Mouse (Mus musculus) MEL (cell line): ENCODE results near the gene Gamt. TPM values are rescaled to one million over a fixed set of nuclear protein-coding genes. Genes with fewer than 3 reads are reported as not detected.

ENCODE experiments used
- DNase-seq: peaks from one replicate; pipeline ENCODE4 v3.0.0; 2011; ENCODE audit warnings: low read depth, low spot score
- H3K27ac ChIP-seq: 2 replicates; pipeline ENCODE4 v1.5.1; 2012; ENCODE audit warnings: low read depth, mild to moderate bottlenecking, control low read depth, low read length, moderate library complexity; ENCODE audit not compliant: control insufficient read depth
- H3K27me3 ChIP-seq, 2 experiments: fragments of 150-350 bp in 1 of 2; sonication (generic) in 1 of 2; 2 replicates each; pipeline ENCODE4 v1.6.1; 2012; ENCODE audit warnings: low read length in 2 of 2, mild to moderate bottlenecking in 2 of 2, improper control_type of control experiment in 1 of 2, moderate library complexity in 1 of 2; ENCODE audit not compliant: insufficient read depth in 2 of 2, control insufficient read depth in 1 of 2
- H3K36me3 ChIP-seq, 2 experiments: 2 replicates each; pipeline ENCODE4 v1.6.1; 2012 to 2014; ENCODE audit warnings: low read length in 2 of 2, improper control_type of control experiment in 1 of 2, inconsistent platforms in 1 of 2, mild to moderate bottlenecking in 1 of 2; ENCODE audit not compliant: insufficient read depth in 2 of 2, control insufficient read depth in 1 of 2
- H3K4me1 ChIP-seq, 2 experiments: fragments of 150-350 bp in 1 of 2; sonication (generic) in 1 of 2; 2 replicates each; pipeline ENCODE4 v1.6.1; 2012; ENCODE audit warnings: low read length in 2 of 2, improper control_type of control experiment in 1 of 2, mild to moderate bottlenecking in 1 of 2; ENCODE audit not compliant: insufficient read depth in 2 of 2, control insufficient read depth in 1 of 2
- H3K4me3 ChIP-seq, 2 experiments: fragments of 150-350 bp in 1 of 2; sonication (generic) in 1 of 2; 2 replicates each; pipeline ENCODE4 v1.5.1; 2012; ENCODE audit warnings: low read depth in 2 of 2, low read length in 2 of 2, mild to moderate bottlenecking in 2 of 2, moderate library complexity in 2 of 2, control low read depth in 1 of 2, improper control_type of control experiment in 1 of 2; ENCODE audit not compliant: control insufficient read depth in 1 of 2, insufficient read depth in 1 of 2
- H3K79me2 ChIP-seq: 2 replicates; pipeline ENCODE4 v1.6.1; 2012; ENCODE audit warnings: mild to moderate bottlenecking, low read length, moderate library complexity; ENCODE audit not compliant: control insufficient read depth, poor library complexity, insufficient read depth
- H3K9ac ChIP-seq: 2 replicates; pipeline ENCODE4 v1.6.1; 2012; ENCODE audit warnings: low read depth, mild to moderate bottlenecking, control low read depth, low read length, moderate library complexity; ENCODE audit not compliant: control insufficient read depth, poor library complexity, severe bottlenecking
- H3K9me3 ChIP-seq: fragments of 150-350 bp; sonication (generic); replicated peaks from 2 replicates; pipeline ENCODE4 v1.6.1; 2012; ENCODE audit warnings: mild to moderate bottlenecking, low read length, improper control_type of control experiment, moderate library complexity; ENCODE audit not compliant: insufficient read depth
- CHD1 ChIP-seq: IDR thresholded peaks from 2 replicates; pipeline ENCODE4 v1.6.1; 2012; ENCODE audit warnings: low read depth, mild to moderate bottlenecking, inconsistent platforms, low read length, improper control_type of control experiment
- CHD2 ChIP-seq: IDR thresholded peaks from 2 replicates; pipeline ENCODE4 v1.6.1; 2011; ENCODE audit warnings: low read length, improper control_type of control experiment
- CTCF ChIP-seq, 3 experiments: IDR thresholded peaks in 2 of 3; conservative IDR thresholded peaks in 1 of 3; 2 replicates each; pipeline ENCODE4 v1.5.1; 2011 to 2012; ENCODE audit warnings: low read length in 3 of 3, low read depth in 2 of 3, mild to moderate bottlenecking in 2 of 3, improper control_type of control experiment in 1 of 3, inconsistent platforms in 1 of 3, mixed read lengths in 1 of 3, moderate library complexity in 1 of 3; ENCODE audit not compliant: control insufficient read depth in 1 of 3, insufficient read depth in 1 of 3, poor library complexity in 1 of 3, severe bottlenecking in 1 of 3
- E2F4 ChIP-seq: IDR thresholded peaks from 2 replicates; pipeline ENCODE4 v1.6.1; 2011; ENCODE audit warnings: low read depth, low read length, improper control_type of control experiment, borderline replicate concordance
- ELF1 ChIP-seq: IDR thresholded peaks from 2 replicates; pipeline ENCODE4 v1.6.1; 2014; ENCODE audit warnings: low read depth, mild to moderate bottlenecking, inconsistent platforms, low read length, improper control_type of control experiment, moderate library complexity
- EP300 ChIP-seq, 2 experiments: IDR thresholded peaks; 2 replicates each; pipeline ENCODE4 v1.6.1; 2011; ENCODE audit warnings: improper control_type of control experiment in 2 of 2, low read length in 2 of 2, low read depth in 1 of 2, mild to moderate bottlenecking in 1 of 2
- ETS1 ChIP-seq: IDR thresholded peaks from 2 replicates; pipeline ENCODE4 v1.6.1; 2012; ENCODE audit warnings: low read depth, mild to moderate bottlenecking, inconsistent platforms, low read length, improper control_type of control experiment, moderate library complexity
- GABPA ChIP-seq: IDR thresholded peaks from 2 replicates; pipeline ENCODE4 v1.6.1; 2012; ENCODE audit warnings: low read depth, mild to moderate bottlenecking, inconsistent platforms, low read length, improper control_type of control experiment, moderate library complexity
- GATA1 ChIP-seq: IDR thresholded peaks from 2 replicates; pipeline ENCODE4 v1.6.1; 2011; ENCODE audit warnings: low read depth, low read length, improper control_type of control experiment
- HCFC1 ChIP-seq: IDR thresholded peaks from 2 replicates; pipeline ENCODE4 v1.6.1; 2012; ENCODE audit warnings: low read depth, mild to moderate bottlenecking, inconsistent platforms, low read length, improper control_type of control experiment, moderate library complexity
- JUND ChIP-seq: IDR thresholded peaks from 2 replicates; pipeline ENCODE4 v1.6.1; 2011; ENCODE audit warnings: low read depth, mild to moderate bottlenecking, improper control_type of control experiment, low read length
- KAT2A ChIP-seq: conservative IDR thresholded peaks from 2 replicates; pipeline ENCODE4 v1.6.1; 2012; ENCODE audit warnings: low read depth, low read length, improper control_type of control experiment, inconsistent platforms
- MAFK ChIP-seq: IDR thresholded peaks from 2 replicates; pipeline ENCODE4 v1.6.1; 2011; ENCODE audit warnings: low read depth, mild to moderate bottlenecking, low read length, improper control_type of control experiment, borderline replicate concordance
- MAX ChIP-seq: IDR thresholded peaks from 2 replicates; pipeline ENCODE4 v1.6.1; 2011; ENCODE audit warnings: low read length, improper control_type of control experiment
- MAZ ChIP-seq: IDR thresholded peaks from 2 replicates; pipeline ENCODE4 v1.6.1; 2012; ENCODE audit warnings: low read depth, mild to moderate bottlenecking, inconsistent platforms, low read length, improper control_type of control experiment
- MEF2A ChIP-seq: IDR thresholded peaks from 2 replicates; pipeline ENCODE4 v1.6.1; 2014; ENCODE audit warnings: low read depth, mild to moderate bottlenecking, inconsistent platforms, low read length, improper control_type of control experiment; ENCODE audit not compliant: poor library complexity, insufficient replicate concordance, severe bottlenecking; ENCODE audit errors: extremely low read depth
- MXI1 ChIP-seq: IDR thresholded peaks from 2 replicates; pipeline ENCODE4 v1.6.1; 2011; ENCODE audit warnings: mild to moderate bottlenecking, low read depth, low read length, improper control_type of control experiment
- MYB ChIP-seq: IDR thresholded peaks from 2 replicates; pipeline ENCODE4 v1.6.1; 2011; ENCODE audit warnings: mild to moderate bottlenecking, low read depth, low read length, improper control_type of control experiment
- MYC ChIP-seq: IDR thresholded peaks from 2 replicates; pipeline ENCODE4 v1.6.1; 2011; ENCODE audit warnings: low read depth, mild to moderate bottlenecking, low read length, improper control_type of control experiment, moderate library complexity
- NELFE ChIP-seq: IDR thresholded peaks from 2 replicates; pipeline ENCODE4 v1.6.1; 2011; ENCODE audit warnings: low read depth, low read length, improper control_type of control experiment
- NRF1 ChIP-seq: IDR thresholded peaks from 2 replicates; pipeline ENCODE4 v1.6.1; 2014; ENCODE audit warnings: low read depth, mild to moderate bottlenecking, inconsistent platforms, low read length, improper control_type of control experiment, moderate library complexity; ENCODE audit not compliant: poor library complexity, insufficient read depth, severe bottlenecking
- POLR2A ChIP-seq, 2 experiments: IDR thresholded peaks; 2 replicates each; pipeline ENCODE4 v1.6.1; 2011 to 2012; ENCODE audit warnings: low read length in 2 of 2, mild to moderate bottlenecking in 2 of 2, control low read depth in 1 of 2, improper control_type of control experiment in 1 of 2, low read depth in 1 of 2, moderate library complexity in 1 of 2; ENCODE audit not compliant: control insufficient read depth in 1 of 2, insufficient read depth in 1 of 2, poor library complexity in 1 of 2
- POLR2AphosphoS2 ChIP-seq: IDR thresholded peaks from 2 replicates; pipeline ENCODE4 v1.6.1; 2011; ENCODE audit warnings: low read length, improper control_type of control experiment
- RAD21 ChIP-seq: IDR thresholded peaks from 2 replicates; pipeline ENCODE4 v1.6.1; 2011; ENCODE audit warnings: mild to moderate bottlenecking, low read depth, low read length, improper control_type of control experiment
- RCOR1 ChIP-seq: IDR thresholded peaks from 2 replicates; pipeline ENCODE4 v1.6.1; 2012; ENCODE audit warnings: low read depth, mild to moderate bottlenecking, inconsistent platforms, low read length, improper control_type of control experiment
- SIN3A ChIP-seq: IDR thresholded peaks from 2 replicates; pipeline ENCODE4 v1.6.1; 2012; ENCODE audit warnings: low read length, improper control_type of control experiment, inconsistent platforms
- SMC3 ChIP-seq: IDR thresholded peaks from 2 replicates; pipeline ENCODE4 v1.6.1; 2011; ENCODE audit warnings: low read depth, low read length, improper control_type of control experiment
- TAL1 ChIP-seq: IDR thresholded peaks from 2 replicates; pipeline ENCODE4 v1.6.1; 2012; ENCODE audit warnings: mild to moderate bottlenecking, inconsistent platforms, low read length, moderate library complexity, mixed read lengths
- TBP ChIP-seq: IDR thresholded peaks from 2 replicates; pipeline ENCODE4 v1.8.0; 2011; ENCODE audit warnings: low read depth, low read length, improper control_type of control experiment
- TCF12 ChIP-seq: IDR thresholded peaks from 2 replicates; pipeline ENCODE4 v1.6.1; 2014; ENCODE audit warnings: low read depth, mild to moderate bottlenecking, inconsistent platforms, low read length, improper control_type of control experiment, moderate library complexity
- UBTF ChIP-seq: IDR thresholded peaks from 2 replicates; pipeline ENCODE4 v1.6.1; 2012; ENCODE audit warnings: low read depth, mild to moderate bottlenecking, inconsistent platforms, low read length, improper control_type of control experiment, moderate library complexity, borderline replicate concordance; ENCODE audit not compliant: insufficient read depth
- USF1 ChIP-seq: IDR thresholded peaks from 2 replicates; pipeline ENCODE4 v1.6.1; 2014; ENCODE audit warnings: low read depth, mild to moderate bottlenecking, inconsistent platforms, low read length, improper control_type of control experiment, moderate library complexity
- ZC3H11A ChIP-seq: IDR thresholded peaks from 2 replicates; pipeline ENCODE4 v1.6.1; 2012; ENCODE audit warnings: low read depth, mild to moderate bottlenecking, inconsistent platforms, low read length, improper control_type of control experiment
- ZMIZ1 ChIP-seq: IDR thresholded peaks from 2 replicates; pipeline ENCODE4 v1.6.1; 2012; ENCODE audit warnings: low read depth, mild to moderate bottlenecking, inconsistent platforms, low read length, improper control_type of control experiment, moderate library complexity
- ZNF384 ChIP-seq: IDR thresholded peaks from 2 replicates; pipeline ENCODE4 v1.6.1; 2012; ENCODE audit warnings: low read depth, mild to moderate bottlenecking, inconsistent platforms, low read length, improper control_type of control experiment
- polyA plus RNA-seq, 2 experiments: library from polyadenylated mRNA; stranded (reverse) in 1 of 2; unstranded in 1 of 2; fragments of >175 nt in 1 of 2; fragments of >200 nt in 1 of 2; gene quantifications; 2 replicates each; pipeline versions ENCODE4 v1.2.1 to v1.2.4; 2012; ENCODE audit warnings: low replicate concordance in 2 of 2, low read depth in 1 of 2; ENCODE audit not compliant: insufficient read length in 2 of 2, insufficient read depth in 1 of 2, missing spikeins in 1 of 2
- total RNA-seq: library from RNA; depleted of rRNA; stranded (reverse); fragments of 300-350 nt; gene quantifications from 2 replicates; pipeline ENCODE4 v1.2.3, GENCODE M21; 2012

The Gamt gene
- total and polyA plus RNA-seq, 3 experiments: 6.0 to 8.4 TPM; not detected in 1

DNA sequence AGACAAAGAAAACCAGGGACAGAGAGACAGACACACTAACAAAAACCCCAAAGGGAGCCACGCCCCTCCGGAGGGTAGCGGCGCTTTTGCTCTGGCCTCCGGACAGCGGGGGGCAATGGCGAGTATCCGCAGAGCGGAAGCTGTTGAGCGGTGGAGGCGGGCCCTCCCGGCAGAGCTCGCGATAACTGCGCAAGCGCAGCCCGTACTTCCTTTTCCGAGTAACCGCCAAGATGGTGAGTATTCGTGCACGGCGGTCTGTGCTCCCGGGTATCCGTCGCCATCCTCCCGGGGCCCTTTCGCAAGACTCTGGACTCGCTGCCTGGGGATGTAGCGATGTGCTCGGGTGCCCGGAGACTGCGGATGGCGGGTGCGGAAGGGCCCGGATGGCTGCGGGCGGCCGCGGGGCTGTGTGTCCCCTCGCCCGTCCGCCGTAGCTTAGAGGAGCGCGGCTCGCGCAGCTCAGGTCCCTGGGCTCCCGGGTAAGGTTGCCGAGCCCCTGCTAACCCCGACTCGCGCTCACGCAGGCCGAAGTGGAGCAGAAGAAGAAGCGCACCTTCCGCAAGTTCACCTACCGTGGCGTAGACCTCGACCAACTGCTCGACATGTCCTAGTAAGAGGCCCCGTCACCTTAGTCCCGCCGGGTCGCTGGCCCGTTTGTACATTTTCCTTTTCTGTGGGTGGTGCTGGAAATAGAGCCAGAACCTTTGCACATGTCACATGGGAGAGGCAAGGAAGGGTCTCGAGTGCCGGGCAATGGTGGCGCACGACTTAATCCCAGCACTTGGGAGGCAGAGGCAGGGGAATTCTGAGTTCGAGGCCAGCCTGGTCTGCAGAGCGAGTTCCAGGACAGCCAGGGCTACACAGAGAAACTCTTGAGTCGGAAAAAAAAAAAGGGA is 31.7 kb upstream of the Gamt start, which contains the start of gene Rps15:
TSS of gene Rps15 (plus strand) at position 203 of the 896 bp plus-strand sequence.
- H3K79me2 ChIP-seq: peaks cover 19% of the 10 kb centered on the region
- H3K9me3 ChIP-seq: no peaks in the 10 kb centered on the region
- H3K36me3 ChIP-seq: peaks cover 8 to 9% of the 10 kb centered on the region in 2 experiments; a peak in 3 of 4 replicates
- H3K4me3 ChIP-seq: peak within 1 kb of the TSS; percentile 75 to 95
- peaks cover 0 to 22% of the 10 kb centered on the region in 2 experiments; a peak in 2 of 4 replicates for H3K4me1 ChIP-seq
- no peaks in the 10 kb centered on the region for H3K27me3 ChIP-seq
- DNase-seq: peak; percentile 97
- H3K9ac ChIP-seq: peak within 1 kb of the TSS; percentile 98
- TF ChIP-seq ETS1 (no peak), RCOR1 (no peak), SMC3 (peak; percentile 27; the same call in 1 of the 2 replicates), MYC (peak; percentile 85), RAD21 (no peak), TCF12 (peak; percentile 93), ZC3H11A (no peak), MYB (peak; percentile 86), ZMIZ1 (peak; percentile 93), MAX (peak; percentile 84), MAFK (no peak), JUND (no peak), HCFC1 (peak; percentile 94), UBTF (peak; percentile 72; the same call in 1 of the 2 replicates), NRF1 (peak; percentile 81), CHD2 (peak; percentile 92), TBP (peak; percentile 97), USF1 (no peak), CTCF (IDR thresholded peaks at IDR 0.05 in 2 of 3, conservative IDR thresholded peaks at IDR 0.05 in 1 of 3; ENCODE audit: control insufficient read depth in 1 of 3, insufficient read depth in 1 of 3, low read depth in 2 of 3, low read length in 3 of 3, poor library complexity in 1 of 3, severe bottlenecking in 1 of 3) (peak; percentile 21 to 88 (median 85); a peak in 5 of 6 replicates), ZNF384 (no peak), TAL1 (no peak), SIN3A (peak; percentile 80), GATA1 (peak; percentile 44), GABPA (no peak; the same call in 1 of the 2 replicates), KAT2A (peak; percentile 86), MAZ (0 out of 2 replicates have a peak, but pooled peaks have one; percentile 40), MEF2A (no peak), EP300 (IDR thresholded peaks at IDR 0.05; ENCODE audit: low read depth in 1 of 2, low read length in 2 of 2) (no peak; a peak in 1 of 4 replicates), CHD1 (0 out of 2 replicates have a peak, but pooled peaks have one; percentile 48), POLR2AphosphoS2 (peak; percentile 98), POLR2A (IDR thresholded peaks at IDR 0.05; ENCODE audit: control insufficient read depth in 1 of 2, insufficient read depth in 1 of 2, low read depth in 1 of 2, low read length in 2 of 2, poor library complexity in 1 of 2) (peak; percentile 94 to 98), MXI1 (peak; percentile 51), E2F4 (no peak), ELF1 (peak; percentile 92), NELFE (peak; percentile 99)
- TF ChIP-seq, all 39 proteins: peak for 22
- peak within 1 kb of the TSS; percentile 88 for H3K27ac ChIP-seq
